Mouse (Mus musculus): ENCODE measurements around the gene Scn10a.

Gene Scn10a

GRCm38 (mm10) chr9:119574366-119574765, 144.8 kb downstream of the Scn10a start:
- no peak for DNase-seq (ENCODE audit: low read depth)

- DNase-seq (ENCODE audit: low read depth), result no peak
Measured at GRCm38 (mm10) chr9:119573009-119573408, 146.1 kb downstream of the Scn10a start.

- DNase-seq (ENCODE audit: low read depth), result no peak
Measured at GRCm38 (mm10) chr9:119571411-119571888, 147.7 kb downstream of the Scn10a start.

GRCm38 (mm10) chr9:119570652-119571051, 148.5 kb downstream of the Scn10a start:
- no peak for DNase-seq (ENCODE audit: low read depth)

GRCm38 (mm10) chr9:119568732-119569131, 150.4 kb downstream of the Scn10a start:
- DNase-seq (ENCODE audit: low read depth), result no peak

GRCm38 (mm10) chr9:119567800-119568199, 151.3 kb downstream of the Scn10a start:
- no peak for DNase-seq (ENCODE audit: low read depth)

GRCm38 (mm10) chr9:119566214-119566613, 152.9 kb downstream of the Scn10a start:
- no peak for DNase-seq (ENCODE audit: low read depth)

- DNase-seq (ENCODE audit: low read depth), result no peak
Measured at GRCm38 (mm10) chr9:119564803-119565202, 154.3 kb downstream of the Scn10a start.

GRCm38 (mm10) chr9:119563617-119564016, 155.5 kb downstream of the Scn10a start:
- no peak for DNase-seq (ENCODE audit: low read depth)

- DNase-seq (ENCODE audit: low read depth), result no peak
Measured at GRCm38 (mm10) chr9:119562256-119562655, 156.9 kb downstream of the Scn10a start.

- no peak for DNase-seq (ENCODE audit: low read depth)
Measured at GRCm38 (mm10) chr9:119561746-119562145, 157.4 kb downstream of the Scn10a start.

GRCm38 (mm10) chr9:119559537-119560276, 159.4 kb downstream of the Scn10a start:
- no peak for DNase-seq (ENCODE audit: low read depth)

All from c-Kit-positive CD71-positive TER-119-negative erythroid progenitor cells, embryonic 14.5 days (primary cell).